Mouse (Mus musculus): ENCODE results near the gene Sqstm1. TPM values are rescaled to one million over a fixed set of nuclear protein-coding genes. Genes with fewer than 3 reads are reported as not detected.
A peak's percentile ranks its signal among the peaks of the same experiment; 100 is the strongest.

Gene Sqstm1
- total and polyA plus RNA-seq, 2 experiments from 2014 or later = 289 to 450 TPM

- ATAC-seq = no peak
- Histone ChIP-seq H3K36me3 (ENCODE audit: insufficient read depth, low read length) (peaks cover 41% of the 10 kb centered on the region), H3K27ac (no peak overlapping the region), H3K4me3 (ENCODE audit: low read length) (no peak overlapping the region), H3K4me1 (ENCODE audit: insufficient read depth, low read length) (no peaks in the 10 kb centered on the region), H3K9me3 (ENCODE audit: low read length) (no peaks in the 10 kb centered on the region), H3K27me3 (ENCODE audit: insufficient read depth, low read length) (no peaks in the 10 kb centered on the region), H3K4me2 (ENCODE audit: low read depth, low read length) (no peak overlapping the region), H3K9ac (replicated peaks; ENCODE audit: low read length) (no peak overlapping the region)
- TF ChIP-seq CTCF (IDR thresholded peaks at IDR 0.05; ENCODE audit: low read depth) = no peak
- 85% methylated on average over 5 of the region's 5 CpGs for WGBS
- DNase-seq (ENCODE audit: low spot score) = no peak
These were observed 42.3 kb downstream of the Sqstm1 start for GRCm38 (mm10) chr11:50168352-50168751.

- WGBS = 94% methylated on average over 3 of the region's 3 CpGs
- DNase-seq (ENCODE audit: low spot score) = no peak
These were observed 48.1 kb downstream of the Sqstm1 start for GRCm38 (mm10) chr11:50162338-50163050.

GRCm38 (mm10) chr11:50161578-50162304, 48.9 kb downstream of the Sqstm1 start:
- Histone ChIP-seq H3K4me3 (ENCODE audit: low read length) (no peak overlapping the region), H3K9me3 (ENCODE audit: low read length) (no peaks in the 10 kb centered on the region), H3K9ac (replicated peaks; ENCODE audit: low read length) (no peak overlapping the region), H3K4me2 (ENCODE audit: low read depth, low read length) (no peak overlapping the region), H3K27ac (no peak overlapping the region), H3K36me3 (ENCODE audit: insufficient read depth, low read length) (peaks cover 58% of the 10 kb centered on the region), H3K4me1 (ENCODE audit: insufficient read depth, low read length) (no peaks in the 10 kb centered on the region), H3K27me3 (ENCODE audit: insufficient read depth, low read length) (no peaks in the 10 kb centered on the region)
- ATAC-seq (peak; percentile 68), DNase-seq (ENCODE audit: low spot score) (peak; percentile 75)
- TF ChIP-seq CTCF (IDR thresholded peaks at IDR 0.05; ENCODE audit: low read depth) = peak; percentile 95
- 71% methylated on average over 10 of the region's 10 CpGs for WGBS

More at GRCm38 (mm10) chr11:50162338-50163050, 48.1 kb downstream of the Sqstm1 start:
- no peak for TF ChIP-seq CTCF (IDR thresholded peaks at IDR 0.05; ENCODE audit: low read depth)
- Histone ChIP-seq H3K4me3 (ENCODE audit: low read length) (no peak overlapping the region), H3K4me2 (ENCODE audit: low read depth, low read length) (no peak overlapping the region), H3K36me3 (ENCODE audit: insufficient read depth, low read length) (peaks cover 51% of the 10 kb centered on the region), H3K27ac (no peak overlapping the region), H3K4me1 (ENCODE audit: insufficient read depth, low read length) (no peaks in the 10 kb centered on the region), H3K9me3 (ENCODE audit: low read length) (no peaks in the 10 kb centered on the region), H3K9ac (replicated peaks; ENCODE audit: low read length) (no peak overlapping the region), H3K27me3 (ENCODE audit: insufficient read depth, low read length) (no peaks in the 10 kb centered on the region)
- ATAC-seq = no peak

GRCm38 (mm10) chr11:50159347-50159746, 51.3 kb downstream of the Sqstm1 start:
- WGBS = 80% methylated on average over 4 of the region's 4 CpGs
- no peak for ATAC-seq
- no peak overlapping the region for H3K9ac ChIP-seq (replicated peaks; ENCODE audit: low read length)

GRCm38 (mm10) chr11:50158346-50158745, 52.3 kb downstream of the Sqstm1 start:
- 91% methylated on average over 7 of the region's 7 CpGs for WGBS
- no peak overlapping the region for H3K4me3 ChIP-seq (ENCODE audit: low read length)
- no peak overlapping the region for H3K4me2 ChIP-seq (ENCODE audit: low read depth, low read length)
- ATAC-seq = no peak
- peaks cover 68% of the 10 kb centered on the region for H3K36me3 ChIP-seq (ENCODE audit: insufficient read depth, low read length)
- H3K9me3 ChIP-seq (ENCODE audit: low read length) = no peaks in the 10 kb centered on the region
- no peaks in the 10 kb centered on the region for H3K4me1 ChIP-seq (ENCODE audit: insufficient read depth, low read length)
- H3K27ac ChIP-seq = no peak overlapping the region
- no peak for DNase-seq (ENCODE audit: low spot score)
- no peak for TF ChIP-seq CTCF (IDR thresholded peaks at IDR 0.05; ENCODE audit: low read depth)
- H3K27me3 ChIP-seq (ENCODE audit: insufficient read depth, low read length) = no peaks in the 10 kb centered on the region
- no peak overlapping the region for H3K9ac ChIP-seq (replicated peaks; ENCODE audit: low read length)

More at GRCm38 (mm10) chr11:50159347-50159746, 51.3 kb downstream of the Sqstm1 start:
- Histone ChIP-seq H3K27ac (no peak overlapping the region), H3K9me3 (ENCODE audit: low read length) (no peaks in the 10 kb centered on the region), H3K27me3 (ENCODE audit: insufficient read depth, low read length) (no peaks in the 10 kb centered on the region), H3K4me2 (ENCODE audit: low read depth, low read length) (no peak overlapping the region), H3K36me3 (ENCODE audit: insufficient read depth, low read length) (peaks cover 69% of the 10 kb centered on the region), H3K4me3 (ENCODE audit: low read length) (no peak overlapping the region), H3K4me1 (ENCODE audit: insufficient read depth, low read length) (no peaks in the 10 kb centered on the region)
- no peak for TF ChIP-seq CTCF (IDR thresholded peaks at IDR 0.05; ENCODE audit: low read depth)
- no peak for DNase-seq (ENCODE audit: low spot score)

GRCm38 (mm10) chr11:50156725-50157258, 53.8 kb downstream of the Sqstm1 start:
- no peaks in the 10 kb centered on the region for H3K4me1 ChIP-seq (ENCODE audit: insufficient read depth, low read length)
- no peaks in the 10 kb centered on the region for H3K9me3 ChIP-seq (ENCODE audit: low read length)
- no peak for DNase-seq (ENCODE audit: low spot score)
- no peak for TF ChIP-seq CTCF (IDR thresholded peaks at IDR 0.05; ENCODE audit: low read depth)
- H3K27me3 ChIP-seq (ENCODE audit: insufficient read depth, low read length) = no peaks in the 10 kb centered on the region
- ATAC-seq = no peak
- peaks cover 70% of the 10 kb centered on the region for H3K36me3 ChIP-seq (ENCODE audit: insufficient read depth, low read length)
- 89% methylated on average over 16 of the region's 16 CpGs for WGBS
- H3K27ac ChIP-seq = no peak overlapping the region
- no peak overlapping the region for H3K4me3 ChIP-seq (ENCODE audit: low read length)
- no peak overlapping the region for H3K9ac ChIP-seq (replicated peaks; ENCODE audit: low read length)
- no peak overlapping the region for H3K4me2 ChIP-seq (ENCODE audit: low read depth, low read length)
